Mouse (Mus musculus): ENCODE results near the gene Pycr1. TPM values are rescaled to one million over a fixed set of nuclear protein-coding genes. Genes with fewer than 3 reads are reported as not detected.

Gene Pycr1
- polyA plus RNA-seq, 1 experiment from 2014 or later, result 22.3 TPM

DNA sequence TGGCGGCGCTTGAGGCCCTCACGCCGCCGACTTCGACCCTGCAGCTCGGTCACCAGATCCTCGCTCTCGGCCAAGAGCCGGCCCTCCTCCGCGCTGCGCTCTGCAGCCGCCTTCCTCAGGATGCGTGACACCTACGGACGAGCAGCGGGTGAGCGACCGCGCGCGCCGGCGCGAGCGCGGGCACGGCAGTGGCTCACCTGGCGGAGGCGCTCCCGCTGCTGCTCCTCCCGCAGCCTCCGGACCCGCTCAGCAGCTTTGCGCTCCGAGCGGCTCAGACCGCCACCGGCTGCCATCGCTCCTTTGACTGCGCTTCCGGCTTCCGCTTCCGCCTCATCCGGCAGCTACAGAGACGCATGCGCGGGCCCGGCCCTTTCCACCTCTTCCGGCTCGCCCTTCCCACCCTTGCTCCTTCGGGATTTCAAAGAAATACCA, 18.9 kb downstream of the Pycr1 start:
- H3K27ac ChIP-seq (replicated peaks in 1 of 2; ENCODE audit: control insufficient read depth in 1 of 2, insufficient read depth in 1 of 2, low read depth in 2 of 2, low read length in 2 of 2), result peak overlapping the region; percentile 6 to 76
- no peaks in the 10 kb centered on the region for H3K27me3 ChIP-seq (ENCODE audit: control insufficient read depth, insufficient read depth, low read length)
- H3K9ac ChIP-seq (ENCODE audit: low read length), result peak overlapping the region; percentile 78
- H3K4me3 ChIP-seq (ENCODE audit: control insufficient read depth in 1 of 2, insufficient read depth in 1 of 2, low read depth in 1 of 2, low read length in 2 of 2), result peak overlapping the region; percentile 86 to 97
- under 1% methylated on average over 52 of the region's 53 CpGs for WGBS
- peaks cover 56% of the 10 kb centered on the region for H3K36me3 ChIP-seq (ENCODE audit: control insufficient read depth, insufficient read depth, low read length)
- H3K4me2 ChIP-seq (ENCODE audit: low read length), result peak overlapping the region; percentile 97
- no peaks in the 10 kb centered on the region for H3K9me3 ChIP-seq (ENCODE audit: control insufficient read depth, low read length)
- H3K4me1 ChIP-seq (ENCODE audit: control insufficient read depth in 2 of 2, insufficient read depth in 2 of 2, low read length in 2 of 2), result peaks cover 9 to 20% of the 10 kb centered on the region in 2 experiments; a peak in 3 of 4 replicates
- ATAC-seq (ENCODE audit: insufficient number of reproducible peaks, insufficient read depth, low FRiP score, low read depth), result peak; percentile 69

DNA sequence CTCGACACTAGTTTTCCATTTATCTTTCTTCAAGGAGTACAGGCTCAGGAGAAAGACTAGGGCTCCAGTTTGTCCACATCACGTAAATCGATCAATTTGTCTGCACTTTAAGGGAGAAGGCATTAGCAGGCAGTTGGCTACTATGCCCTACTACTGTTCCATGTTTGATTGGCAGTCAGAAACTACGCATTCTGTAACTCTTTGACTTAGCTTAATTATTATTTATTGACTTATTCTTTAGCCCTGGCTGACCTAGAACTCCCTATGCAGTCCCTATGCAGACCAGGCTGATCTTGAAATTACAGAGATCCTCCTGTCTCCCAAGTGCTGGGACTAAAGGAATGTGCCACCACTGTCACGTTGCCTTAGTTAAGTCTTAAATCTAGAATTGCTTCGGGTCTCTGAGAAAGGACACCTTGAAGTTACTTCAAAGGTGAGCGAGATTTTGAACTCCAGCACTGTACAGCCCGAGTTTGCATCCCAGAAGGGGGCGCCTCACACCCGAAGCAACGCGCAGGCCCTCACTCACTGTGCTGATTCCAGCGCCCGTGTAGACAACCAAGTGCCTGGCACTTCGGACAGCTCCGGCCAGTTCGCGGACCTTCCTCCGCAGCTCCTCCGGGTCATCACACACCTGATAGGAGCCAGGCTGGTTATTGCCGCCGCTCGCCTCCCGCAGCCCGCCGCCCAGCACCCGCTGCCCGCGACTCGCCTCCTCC, 19.4 kb downstream of the Pycr1 start:
- ATAC-seq (ENCODE audit: insufficient number of reproducible peaks, insufficient read depth, low FRiP score, low read depth), result peak; percentile 76
- peak overlapping the region; percentile 97 for H3K4me2 ChIP-seq (ENCODE audit: low read length)
- H3K36me3 ChIP-seq (ENCODE audit: control insufficient read depth, insufficient read depth, low read length), result peaks cover 57% of the 10 kb centered on the region
- H3K27ac ChIP-seq (replicated peaks in 1 of 2; ENCODE audit: control insufficient read depth in 1 of 2, insufficient read depth in 1 of 2, low read depth in 2 of 2, low read length in 2 of 2), result peak overlapping the region; percentile 6 to 76; a peak in 3 of 4 replicates
- peaks cover 5 to 15% of the 10 kb centered on the region in 2 experiments; a peak in 3 of 4 replicates for H3K4me1 ChIP-seq (ENCODE audit: control insufficient read depth in 2 of 2, insufficient read depth in 2 of 2, low read length in 2 of 2)
- H3K9me3 ChIP-seq (ENCODE audit: control insufficient read depth, low read length), result no peaks in the 10 kb centered on the region
- H3K9ac ChIP-seq (ENCODE audit: low read length), result peak overlapping the region; percentile 78
- peak overlapping the region; percentile 86 to 97 for H3K4me3 ChIP-seq (ENCODE audit: control insufficient read depth in 1 of 2, insufficient read depth in 1 of 2, low read depth in 1 of 2, low read length in 2 of 2)
- WGBS, result 12% methylated on average over 29 of the region's 30 CpGs
- no peaks in the 10 kb centered on the region for H3K27me3 ChIP-seq (ENCODE audit: control insufficient read depth, insufficient read depth, low read length)

DNA sequence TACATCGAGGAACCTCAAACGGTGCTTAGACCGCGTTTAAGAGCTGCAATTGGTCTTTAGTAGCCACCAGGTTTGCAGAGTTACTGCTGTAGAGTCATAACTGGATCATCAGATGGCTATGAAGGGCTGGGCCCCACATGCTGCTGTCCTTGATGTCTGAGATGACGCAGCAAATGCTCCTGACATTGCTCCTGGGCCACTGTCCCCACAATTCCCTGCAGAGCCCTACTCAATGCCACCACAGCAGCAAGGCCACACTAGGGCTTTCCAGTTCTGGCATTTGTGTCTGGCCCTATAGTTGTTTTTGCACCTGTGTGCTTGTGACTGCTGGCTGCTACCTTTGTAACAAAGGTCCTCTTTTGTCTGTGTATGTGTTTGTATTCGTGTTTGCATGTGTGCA, 20.8 kb downstream of the Pycr1 start:
- WGBS, result 89% methylated on average over 6 of the region's 6 CpGs
- Histone ChIP-seq H3K27me3 (ENCODE audit: control insufficient read depth, insufficient read depth, low read length) (no peaks in the 10 kb centered on the region), H3K36me3 (ENCODE audit: control insufficient read depth, insufficient read depth, low read length) (peaks cover 61% of the 10 kb centered on the region), H3K9ac (ENCODE audit: low read length) (no peak overlapping the region), H3K9me3 (ENCODE audit: control insufficient read depth, low read length) (no peaks in the 10 kb centered on the region), H3K4me3 (ENCODE audit: control insufficient read depth in 1 of 2, insufficient read depth in 1 of 2, low read depth in 1 of 2, low read length in 2 of 2) (no peak overlapping the region), H3K4me1 (ENCODE audit: control insufficient read depth in 2 of 2, insufficient read depth in 2 of 2, low read length in 2 of 2) (peaks cover 8 to 15% of the 10 kb centered on the region in 2 experiments; a peak in 3 of 4 replicates), H3K4me2 (ENCODE audit: low read length) (no peak overlapping the region), H3K27ac (replicated peaks in 1 of 2; ENCODE audit: control insufficient read depth in 1 of 2, insufficient read depth in 1 of 2, low read depth in 2 of 2, low read length in 2 of 2) (no peak overlapping the region)
- ATAC-seq (ENCODE audit: insufficient number of reproducible peaks, insufficient read depth, low FRiP score, low read depth), result no peak

DNA sequence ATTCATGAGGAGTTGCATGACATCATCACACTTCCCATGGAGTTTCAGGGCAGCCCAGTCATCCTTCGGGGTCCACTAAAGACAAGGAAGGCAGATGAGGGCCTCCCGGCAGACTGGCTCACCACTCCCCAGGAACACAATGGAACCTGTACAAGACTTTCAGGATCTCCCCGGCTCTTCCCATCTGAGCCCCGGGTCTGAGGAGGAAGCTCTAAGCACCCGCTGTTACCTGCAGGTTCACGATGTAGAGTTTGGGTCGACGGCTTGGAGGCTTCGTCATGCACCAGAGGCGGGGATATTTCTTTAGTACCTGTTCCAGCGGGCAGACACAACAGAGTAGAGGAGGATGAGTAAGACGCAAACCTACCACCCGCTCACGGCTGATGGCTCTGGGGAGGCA, 23.4 kb downstream of the Pycr1 start:
- WGBS, result 93% methylated on average over 14 of the region's 14 CpGs
- H3K9ac ChIP-seq (ENCODE audit: low read length), result no peak overlapping the region
- no peak overlapping the region for H3K27ac ChIP-seq (replicated peaks in 1 of 2; ENCODE audit: control insufficient read depth in 1 of 2, insufficient read depth in 1 of 2, low read depth in 2 of 2, low read length in 2 of 2)
- H3K4me2 ChIP-seq (ENCODE audit: low read length), result no peak overlapping the region
- H3K4me3 ChIP-seq (ENCODE audit: control insufficient read depth in 1 of 2, insufficient read depth in 1 of 2, low read depth in 1 of 2, low read length in 2 of 2), result no peak overlapping the region
- no peaks in the 10 kb centered on the region for H3K9me3 ChIP-seq (ENCODE audit: control insufficient read depth, low read length)
- H3K27me3 ChIP-seq (ENCODE audit: control insufficient read depth, insufficient read depth, low read length), result no peaks in the 10 kb centered on the region
- ATAC-seq (ENCODE audit: insufficient number of reproducible peaks, insufficient read depth, low FRiP score, low read depth), result no peak
- peaks cover 51% of the 10 kb centered on the region for H3K36me3 ChIP-seq (ENCODE audit: control insufficient read depth, insufficient read depth, low read length)
- H3K4me1 ChIP-seq (ENCODE audit: control insufficient read depth in 2 of 2, insufficient read depth in 2 of 2, low read length in 2 of 2), result peaks cover 10 to 17% of the 10 kb centered on the region in 2 experiments

DNA sequence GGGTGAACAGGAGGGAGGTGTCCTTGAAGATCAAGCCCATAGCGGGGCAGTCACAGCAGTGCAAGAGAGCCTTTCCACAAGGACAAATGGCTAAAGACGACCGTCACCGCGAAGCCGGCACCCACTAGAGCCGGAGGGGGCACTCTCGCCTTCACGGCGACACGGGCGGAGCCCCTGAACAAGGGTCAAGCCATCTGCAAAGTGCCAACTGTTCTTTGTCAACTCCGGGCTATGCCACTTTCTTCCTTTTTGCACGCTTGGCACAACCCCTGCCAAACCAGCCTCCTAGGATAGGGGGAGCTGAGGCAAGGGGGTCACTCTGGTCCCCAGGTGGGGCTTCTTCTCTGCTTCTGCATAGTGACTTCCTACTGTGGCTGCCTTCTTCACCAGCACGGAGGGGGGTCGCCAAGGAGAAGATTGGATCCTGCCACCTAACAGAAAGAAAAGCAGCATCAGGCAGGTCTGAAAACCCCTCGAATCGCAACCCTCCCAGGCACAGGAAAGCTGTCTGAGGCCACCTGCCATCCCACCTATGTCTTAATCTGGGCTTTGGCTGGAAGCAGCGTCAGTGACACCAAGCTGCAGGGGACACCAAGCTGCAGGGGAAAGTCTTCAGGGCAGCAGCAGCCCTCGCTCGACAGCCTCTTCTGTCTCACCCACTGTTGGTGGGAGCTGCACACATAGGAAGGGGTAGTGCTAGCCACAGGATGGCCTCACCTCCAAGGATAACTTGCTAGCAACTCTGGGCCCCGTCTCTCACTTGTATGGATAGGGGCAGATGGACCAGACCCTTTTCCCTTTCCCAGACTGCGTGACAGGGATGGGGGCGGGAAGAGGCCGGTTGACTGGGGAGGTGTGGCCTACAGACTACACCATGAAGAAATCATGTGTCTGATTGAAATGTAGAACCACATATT, 24.7 kb downstream of the Pycr1 start:
- WGBS, result 93% methylated on average over 25 of the region's 25 CpGs
- peaks cover 61% of the 10 kb centered on the region for H3K36me3 ChIP-seq (ENCODE audit: control insufficient read depth, insufficient read depth, low read length)
- no peaks in the 10 kb centered on the region for H3K9me3 ChIP-seq (ENCODE audit: control insufficient read depth, low read length)
- H3K4me2 ChIP-seq (ENCODE audit: low read length), result no peak overlapping the region
- peaks cover 8 to 11% of the 10 kb centered on the region in 2 experiments for H3K4me1 ChIP-seq (ENCODE audit: control insufficient read depth in 2 of 2, insufficient read depth in 2 of 2, low read length in 2 of 2)
- no peak overlapping the region for H3K4me3 ChIP-seq (ENCODE audit: control insufficient read depth in 1 of 2, insufficient read depth in 1 of 2, low read depth in 1 of 2, low read length in 2 of 2)
- no peaks in the 10 kb centered on the region for H3K27me3 ChIP-seq (ENCODE audit: control insufficient read depth, insufficient read depth, low read length)
- H3K27ac ChIP-seq (replicated peaks in 1 of 2; ENCODE audit: control insufficient read depth in 1 of 2, insufficient read depth in 1 of 2, low read depth in 2 of 2, low read length in 2 of 2), result no peak overlapping the region
- no peak overlapping the region for H3K9ac ChIP-seq (ENCODE audit: low read length)
- ATAC-seq (ENCODE audit: insufficient number of reproducible peaks, insufficient read depth, low FRiP score, low read depth), result no peak

DNA sequence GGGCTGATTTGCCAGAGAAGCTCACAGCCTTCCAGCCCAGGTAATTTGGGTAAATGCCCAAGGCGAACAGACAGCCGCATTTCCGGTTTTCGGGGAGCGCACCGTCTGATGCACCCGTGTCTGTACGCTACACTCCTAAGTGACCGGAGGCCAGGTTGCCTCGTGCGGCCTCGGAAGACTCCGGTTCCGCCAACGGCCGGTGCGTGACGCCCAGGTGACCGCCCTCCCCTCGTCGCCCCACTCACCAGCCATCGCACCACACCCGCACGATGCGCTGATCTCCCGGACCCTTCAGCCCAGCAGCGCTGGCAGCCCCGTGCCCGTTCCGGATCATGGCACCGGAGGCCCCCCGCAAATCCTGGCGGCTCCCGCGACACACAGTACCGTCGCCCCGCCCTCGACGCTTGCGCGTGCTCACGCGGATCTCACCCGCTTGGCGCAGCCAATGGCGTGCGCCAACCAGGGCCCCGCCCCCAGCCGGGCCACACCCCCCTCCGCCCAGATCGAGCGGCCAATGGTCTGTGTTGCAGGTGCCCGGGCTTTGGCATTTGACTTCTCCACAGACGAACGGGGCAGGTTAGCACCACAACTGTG, 26.0 kb downstream of the Pycr1 start, which contains the start of gene Pcyt2:
Pcyt2 (minus strand) TSS at position 418 of the 594 bp plus-strand sequence.
- Histone ChIP-seq H3K36me3 (ENCODE audit: control insufficient read depth, insufficient read depth, low read length) (peaks cover 66% of the 10 kb centered on the region), H3K4me2 (ENCODE audit: low read length) (peak within 1 kb of the TSS; percentile 89), H3K27ac (replicated peaks in 1 of 2; ENCODE audit: control insufficient read depth in 1 of 2, insufficient read depth in 1 of 2, low read depth in 2 of 2, low read length in 2 of 2) (peak within 1 kb of the TSS; percentile 25 to 70; a peak in 1 of 4 replicates), H3K9me3 (ENCODE audit: control insufficient read depth, low read length) (no peaks in the 10 kb centered on the region), H3K4me1 (ENCODE audit: control insufficient read depth in 2 of 2, insufficient read depth in 2 of 2, low read length in 2 of 2) (peaks cover 8 to 9% of the 10 kb centered on the region in 2 experiments), H3K4me3 (ENCODE audit: control insufficient read depth in 1 of 2, insufficient read depth in 1 of 2, low read depth in 1 of 2, low read length in 2 of 2) (peak within 1 kb of the TSS; percentile 73 to 76), H3K27me3 (ENCODE audit: control insufficient read depth, insufficient read depth, low read length) (no peaks in the 10 kb centered on the region), H3K9ac (ENCODE audit: low read length) (peak within 1 kb of the TSS; percentile 87)
- peak; percentile 90 for ATAC-seq (ENCODE audit: insufficient number of reproducible peaks, insufficient read depth, low FRiP score, low read depth)
- WGBS, result 1% methylated on average over 56 of the region's 56 CpGs

DNA sequence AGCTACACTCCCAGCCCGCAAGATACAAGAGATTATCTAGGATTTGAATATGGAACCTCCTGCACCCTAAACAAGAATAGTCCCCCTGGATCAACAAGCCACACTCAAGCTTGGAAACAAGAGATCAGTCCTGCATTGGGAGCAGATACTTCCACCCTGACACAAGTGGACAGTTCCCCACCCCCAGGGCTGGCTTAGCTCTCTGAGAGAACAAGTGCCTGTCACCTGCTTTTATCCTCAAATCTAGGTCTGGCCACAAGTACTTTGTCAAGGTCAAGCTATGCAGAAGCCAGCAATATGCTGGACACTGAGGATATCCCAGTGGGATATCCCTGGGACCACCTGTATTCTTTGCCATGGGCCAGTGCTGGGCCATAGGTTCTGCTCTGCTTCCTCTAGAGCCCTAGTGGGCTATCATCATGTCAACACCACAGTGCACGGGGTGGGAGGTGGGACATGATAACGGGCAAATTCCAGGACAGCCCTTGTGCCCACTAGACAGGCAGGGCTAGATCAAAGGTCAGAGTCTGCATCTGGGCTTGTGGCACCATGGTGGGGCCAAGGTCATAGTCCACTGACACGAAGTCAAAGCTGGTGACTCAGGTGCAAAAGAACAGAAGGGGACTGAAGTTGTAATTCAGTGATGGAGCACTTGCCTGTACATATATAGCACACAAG, 26.8 kb downstream of the Pycr1 start:
- WGBS, result 32% methylated on average over 4 of the region's 4 CpGs
- H3K9me3 ChIP-seq (ENCODE audit: control insufficient read depth, low read length), result no peaks in the 10 kb centered on the region
- no peaks in the 10 kb centered on the region for H3K27me3 ChIP-seq (ENCODE audit: control insufficient read depth, insufficient read depth, low read length)
- H3K4me2 ChIP-seq (ENCODE audit: low read length), result peak overlapping the region; percentile 89
- peak overlapping the region in 1 of 2 experiments; percentile 70; a peak in 1 of 4 replicates for H3K27ac ChIP-seq (replicated peaks in 1 of 2; ENCODE audit: control insufficient read depth in 1 of 2, insufficient read depth in 1 of 2, low read depth in 2 of 2, low read length in 2 of 2)
- ATAC-seq (ENCODE audit: insufficient number of reproducible peaks, insufficient read depth, low FRiP score, low read depth), result no peak
- peaks cover 66% of the 10 kb centered on the region for H3K36me3 ChIP-seq (ENCODE audit: control insufficient read depth, insufficient read depth, low read length)
- peaks cover 8 to 9% of the 10 kb centered on the region in 2 experiments for H3K4me1 ChIP-seq (ENCODE audit: control insufficient read depth in 2 of 2, insufficient read depth in 2 of 2, low read length in 2 of 2)
- H3K9ac ChIP-seq (ENCODE audit: low read length), result peak overlapping the region; percentile 87
- peak overlapping the region; percentile 73 to 76 for H3K4me3 ChIP-seq (ENCODE audit: control insufficient read depth in 1 of 2, insufficient read depth in 1 of 2, low read depth in 1 of 2, low read length in 2 of 2)
